Mouse (Mus musculus) CH12.LX (cell line): ENCODE data around the gene Pttg1ip. TPM values are rescaled to one million over a fixed set of nuclear protein-coding genes. Genes with fewer than 3 reads are reported as not detected.
A peak's percentile ranks its signal among the peaks of the same experiment; 100 is the strongest.

Source experiments
- DNase-seq: peaks from one replicate; pipeline ENCODE4 v3.0.0-alpha.2; 2013; ENCODE audit errors: extremely low read depth
- H3K27ac ChIP-seq: 2 replicates; pipeline ENCODE4 v1.5.1; 2012; ENCODE audit warnings: low read depth, mild to moderate bottlenecking, control low read depth, moderate library complexity; ENCODE audit not compliant: insufficient read depth
- H3K27me3 ChIP-seq: replicated peaks from 2 replicates; pipeline ENCODE3; 2012; ENCODE audit warnings: inconsistent platforms
- H3K36me3 ChIP-seq, 2 experiments: replicated peaks in 1 of 2; 2 replicates each; pipeline versions ENCODE3 to v1.6.1; 2012; ENCODE audit warnings: inconsistent platforms in 1 of 2, low read length in 1 of 2, mild to moderate bottlenecking in 1 of 2, mixed read lengths in 1 of 2, moderate library complexity in 1 of 2; ENCODE audit not compliant: control insufficient read depth in 1 of 2, insufficient read depth in 1 of 2
- H3K4me1 ChIP-seq, 2 experiments: 2 replicates each; pipeline ENCODE4 v1.6.1; 2012; ENCODE audit warnings: inconsistent platforms in 1 of 2, moderate library complexity in 1 of 2; ENCODE audit not compliant: insufficient read depth in 2 of 2, control insufficient read depth in 1 of 2
- H3K4me2 ChIP-seq: 2 replicates; pipeline ENCODE4 v1.6.1; 2012; ENCODE audit warnings: low read depth, mild to moderate bottlenecking, control low read depth; ENCODE audit not compliant: poor library complexity, insufficient read depth, severe bottlenecking
- H3K4me3 ChIP-seq, 3 experiments: fragments of 150-350 bp in 1 of 3; sonication (generic) in 1 of 3; replicated peaks in 1 of 3; 2 replicates each; pipeline versions ENCODE3 to v1.5.1; 2011 to 2012; ENCODE audit warnings: low read depth in 2 of 3, low read length in 2 of 3, mild to moderate bottlenecking in 2 of 3, moderate library complexity in 2 of 3, control low read depth in 1 of 3, improper control_type of control experiment in 1 of 3, inconsistent platforms in 1 of 3, mixed read lengths in 1 of 3; ENCODE audit not compliant: poor library complexity in 1 of 3
- H3K79me2 ChIP-seq: replicated peaks from 2 replicates; pipeline ENCODE4 v1.6.1; 2012; ENCODE audit warnings: mild to moderate bottlenecking, moderate library complexity; ENCODE audit not compliant: control insufficient read depth, poor library complexity, insufficient read depth, severe bottlenecking; ENCODE audit errors: extremely low read depth
- H3K9ac ChIP-seq: 2 replicates; pipeline ENCODE4 v1.6.1; 2012; ENCODE audit warnings: low read depth, mild to moderate bottlenecking, control low read depth, moderate library complexity; ENCODE audit not compliant: insufficient read depth
- H3K9me3 ChIP-seq: replicated peaks from 2 replicates; pipeline ENCODE3; 2012; ENCODE audit warnings: low read length, inconsistent platforms, mixed read lengths
- BHLHE40 ChIP-seq: IDR thresholded peaks from 2 replicates; pipeline ENCODE4 v1.6.1; 2011; ENCODE audit warnings: mild to moderate bottlenecking, low read depth, low read length, improper control_type of control experiment
- CHD1 ChIP-seq: IDR thresholded peaks from 2 replicates; pipeline ENCODE4 v1.6.1; 2012; ENCODE audit warnings: low read depth, low read length, improper control_type of control experiment, inconsistent platforms
- CTCF ChIP-seq, 2 experiments: IDR thresholded peaks in 1 of 2; conservative IDR thresholded peaks in 1 of 2; 2 replicates each; pipeline ENCODE4 v1.5.1; 2011 to 2012; ENCODE audit warnings: low read depth in 2 of 2, low read length in 2 of 2, improper control_type of control experiment in 1 of 2, inconsistent platforms in 1 of 2, mild to moderate bottlenecking in 1 of 2, moderate library complexity in 1 of 2
- ELF1 ChIP-seq: IDR thresholded peaks from 2 replicates; pipeline ENCODE4 v1.6.1; 2014; ENCODE audit warnings: low read depth, mild to moderate bottlenecking, inconsistent platforms, low read length, improper control_type of control experiment
- EP300 ChIP-seq: IDR thresholded peaks from 2 replicates; pipeline ENCODE4 v1.6.1; 2011; ENCODE audit warnings: low read length, improper control_type of control experiment
- ETS1 ChIP-seq: conservative IDR thresholded peaks from 2 replicates; pipeline ENCODE4 v1.6.1; 2012; ENCODE audit warnings: low read depth, mild to moderate bottlenecking, inconsistent platforms, low read length, improper control_type of control experiment, moderate library complexity
- HCFC1 ChIP-seq: IDR thresholded peaks from 2 replicates; pipeline ENCODE4 v1.6.1; 2012; ENCODE audit warnings: low read depth, mild to moderate bottlenecking, inconsistent platforms, low read length, improper control_type of control experiment
- IRF4 ChIP-seq: IDR thresholded peaks from 2 replicates; pipeline ENCODE4 v1.6.1; 2014; ENCODE audit warnings: low read depth, mild to moderate bottlenecking, inconsistent platforms, low read length, improper control_type of control experiment
- JUN ChIP-seq: IDR thresholded peaks from 2 replicates; pipeline ENCODE4 v1.6.1; 2011; ENCODE audit warnings: low read depth, mild to moderate bottlenecking, low read length, improper control_type of control experiment, moderate library complexity; ENCODE audit not compliant: insufficient read depth
- JUND ChIP-seq: conservative IDR thresholded peaks from 2 replicates; pipeline ENCODE4 v1.6.1; 2011; ENCODE audit warnings: low read depth, low read length, improper control_type of control experiment
- KAT2A ChIP-seq: IDR thresholded peaks from 2 replicates; pipeline ENCODE4 v1.6.1; 2012; ENCODE audit warnings: low read length, improper control_type of control experiment, inconsistent platforms; ENCODE audit not compliant: insufficient replicate concordance
- MAFK ChIP-seq: IDR thresholded peaks from 2 replicates; pipeline ENCODE4 v1.6.1; 2011; ENCODE audit warnings: low read length, improper control_type of control experiment; ENCODE audit not compliant: insufficient replicate concordance
- MAX ChIP-seq: IDR thresholded peaks from 2 replicates; pipeline ENCODE4 v1.6.1; 2011; ENCODE audit warnings: low read length, improper control_type of control experiment
- MEF2A ChIP-seq: IDR thresholded peaks from 2 replicates; pipeline ENCODE4 v1.6.1; 2014; ENCODE audit warnings: low read depth, mild to moderate bottlenecking, inconsistent platforms, low read length, improper control_type of control experiment, borderline replicate concordance
- MXI1 ChIP-seq: IDR thresholded peaks from 2 replicates; pipeline ENCODE4 v1.6.1; 2011; ENCODE audit warnings: mild to moderate bottlenecking, low read depth, low read length, improper control_type of control experiment
- MYC ChIP-seq: IDR thresholded peaks from 2 replicates; pipeline ENCODE4 v1.6.1; 2011; ENCODE audit warnings: low read depth, mild to moderate bottlenecking, improper control_type of control experiment, low read length
- NELFE ChIP-seq: IDR thresholded peaks from 2 replicates; pipeline ENCODE4 v1.6.1; 2011; ENCODE audit warnings: low read depth, low read length, improper control_type of control experiment
- NRF1 ChIP-seq: IDR thresholded peaks from 2 replicates; pipeline ENCODE4 v1.6.1; 2014; ENCODE audit warnings: low read depth, mild to moderate bottlenecking, inconsistent platforms, low read length, improper control_type of control experiment, moderate library complexity
- PAX5 ChIP-seq: IDR thresholded peaks from 2 replicates; pipeline ENCODE4 v1.6.1; 2012; ENCODE audit warnings: low read length, inconsistent platforms, mixed read lengths
- POLR2A ChIP-seq: IDR thresholded peaks from 2 replicates; pipeline ENCODE4 v1.6.1; 2011; ENCODE audit warnings: low read depth, mild to moderate bottlenecking, improper control_type of control experiment, low read length
- POLR2AphosphoS2 ChIP-seq: IDR thresholded peaks from 2 replicates; pipeline ENCODE4 v1.6.1; 2011; ENCODE audit warnings: low read depth, low read length, improper control_type of control experiment
- RAD21 ChIP-seq: IDR thresholded peaks from 2 replicates; pipeline ENCODE4 v1.6.1; 2011; ENCODE audit warnings: low read depth, mild to moderate bottlenecking, low read length, improper control_type of control experiment, moderate library complexity
- RCOR1 ChIP-seq: conservative IDR thresholded peaks from 2 replicates; pipeline ENCODE4 v1.6.1; 2012; ENCODE audit warnings: low read depth, mild to moderate bottlenecking, inconsistent platforms, low read length, improper control_type of control experiment
- SIN3A ChIP-seq: IDR thresholded peaks from 2 replicates; pipeline ENCODE4 v1.6.1; 2012; ENCODE audit warnings: low read length, improper control_type of control experiment, inconsistent platforms
- SMC3 ChIP-seq: IDR thresholded peaks from 2 replicates; pipeline ENCODE4 v1.6.1; 2011; ENCODE audit warnings: low read depth, low read length, improper control_type of control experiment
- TCF12 ChIP-seq: IDR thresholded peaks from 2 replicates; pipeline ENCODE4 v1.6.1; 2014; ENCODE audit warnings: low read depth, mild to moderate bottlenecking, inconsistent platforms, low read length, improper control_type of control experiment
- UBTF ChIP-seq: IDR thresholded peaks from 2 replicates; pipeline ENCODE4 v1.6.1; 2012; ENCODE audit warnings: low read depth, mild to moderate bottlenecking, inconsistent platforms, low read length, improper control_type of control experiment, moderate library complexity
- USF1 ChIP-seq: IDR thresholded peaks from 2 replicates; pipeline ENCODE4 v1.6.1; 2014; ENCODE audit warnings: low read depth, mild to moderate bottlenecking, inconsistent platforms, low read length, improper control_type of control experiment
- USF2 ChIP-seq: conservative IDR thresholded peaks from 2 replicates; pipeline ENCODE4 v1.6.1; 2011; ENCODE audit warnings: low read depth, low read length, improper control_type of control experiment
- ZC3H11A ChIP-seq: IDR thresholded peaks from 2 replicates; pipeline ENCODE4 v1.6.1; 2012; ENCODE audit warnings: low read depth, mild to moderate bottlenecking, inconsistent platforms, low read length, improper control_type of control experiment
- ZKSCAN1 ChIP-seq: IDR thresholded peaks from 2 replicates; pipeline ENCODE4 v1.6.1; 2012; ENCODE audit warnings: low read depth, inconsistent platforms, low read length, improper control_type of control experiment, borderline replicate concordance
- ZMIZ1 ChIP-seq: IDR thresholded peaks from 2 replicates; pipeline ENCODE4 v1.6.1; 2012; ENCODE audit warnings: low read depth, mild to moderate bottlenecking, inconsistent platforms, low read length, improper control_type of control experiment
- ZNF384 ChIP-seq: IDR thresholded peaks from 2 replicates; pipeline ENCODE4 v1.6.1; 2012; ENCODE audit warnings: low read depth, low read length, improper control_type of control experiment, inconsistent platforms
- dilution Hi-C: fragments of 300-500 bp; cut with MboI; formaldehyde crosslinking; loops from 2 replicates; pipeline ENCODE4 v1.14.3; 2020; ENCODE audit warnings: low sequenced_read_pairs; ENCODE audit not compliant: extremely low pct_unique_long_range_greater_than_20kb, extremely low pct_ligation_motif_present
- in situ Hi-C: fragments of 300-500 bp; cut with MboI; formaldehyde crosslinking; loops from 3 replicates; pipeline ENCODE4 v1.14.3; 2019; ENCODE audit warnings: low sequenced_read_pairs, low pct_ligation_motif_present, low pct_unique_long_range_greater_than_20kb, mixed read lengths
- polyA plus RNA-seq: library from polyadenylated mRNA; unstranded; fragments of >175 nt; gene quantifications from 2 replicates; pipeline ENCODE4 v1.2.1, GENCODE M21; 2012; ENCODE audit warnings: low read depth; ENCODE audit not compliant: insufficient read length
- total RNA-seq, 2 experiments: library from RNA; depleted of rRNA; stranded (reverse); fragments of 300-350 nt in 1 of 2; fragments of >200 nt in 1 of 2; gene quantifications; 2 replicates each; pipeline ENCODE4 v1.2.3; 2012 to 2014

Pttg1ip gene
- total and polyA plus RNA-seq, 3 experiments: 18.9 to 25.3 (median 20.7) TPM

GRCm38 (mm10) chr10:77605908-77606826, 24.6 kb downstream of the Pttg1ip start, which contains the start of the genes Sumo3 and Gm49325 (continued):
- TF ChIP-seq USF1: peak; percentile 91
- peak; percentile 78 for TF ChIP-seq MAX
- TF ChIP-seq EP300: no peak; the same call in 1 of the 2 replicates
- 0 out of 2 replicates have a peak, but pooled peaks have one; percentile 52 for TF ChIP-seq RCOR1
- TF ChIP-seq ZNF384: no peak
- 0 out of 2 replicates have a peak, but pooled peaks have one; percentile 37 for TF ChIP-seq KAT2A
- peak; percentile 92 for TF ChIP-seq NELFE
- TF ChIP-seq MAFK: no peak
- no peak; the same call in 1 of the 2 replicates for TF ChIP-seq MEF2A
- TF ChIP-seq JUN: no peak
- no peak; the same call in 1 of the 2 replicates for TF ChIP-seq CHD1
- peak; percentile 94 for TF ChIP-seq ZMIZ1
- TF ChIP-seq BHLHE40: peak; percentile 97
- TF ChIP-seq NRF1: peak; percentile 59

DNA sequence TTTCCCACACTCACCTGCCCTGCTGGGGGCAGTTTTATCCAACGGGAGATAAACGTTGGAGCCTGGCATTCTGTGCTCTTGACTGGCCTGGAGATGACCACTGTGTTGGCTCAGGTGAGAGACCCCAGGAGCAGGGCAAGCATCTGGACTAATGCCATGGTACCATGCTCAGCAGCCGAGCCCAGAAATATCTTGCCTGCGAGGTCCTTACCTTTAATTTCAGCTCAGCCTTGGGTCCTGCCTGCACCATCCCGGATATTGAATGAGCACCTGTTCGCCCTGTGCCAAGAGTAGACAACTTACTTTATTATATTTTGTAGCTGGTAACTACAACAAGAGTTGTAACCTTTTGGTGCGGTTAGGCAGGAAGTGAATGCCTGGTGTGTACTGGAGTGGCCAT, 25.3 kb downstream of the Pttg1ip start:
- Histone ChIP-seq H3K36me3 (peaks cover 16 to 40% of the 10 kb centered on the region in 2 experiments), H3K4me2 (peak overlapping the region; percentile 74), H3K27ac (peak overlapping the region; percentile 52), H3K4me1 (peaks cover 5 to 14% of the 10 kb centered on the region in 2 experiments), H3K9ac (peak overlapping the region; percentile 77), H3K79me2 (peaks cover 13% of the 10 kb centered on the region), H3K4me3 (peak overlapping the region; percentile 77 to 97 (median 82)), H3K27me3 (no peaks in the 10 kb centered on the region), H3K9me3 (peaks cover 7% of the 10 kb centered on the region)
- in situ Hi-C loops (no loop called here), dilution Hi-C loops (no loop called here)
- DNase-seq: peak; percentile 24
- TF ChIP-seq POLR2AphosphoS2 (no peak; the same call in 1 of the 2 replicates), SIN3A (peak; percentile 68; the same call in 1 of the 2 replicates), ETS1 (no peak), EP300 (0 out of 2 replicates have a peak, but pooled peaks have one; percentile 34), CHD1 (0 out of 2 replicates have a peak, but pooled peaks have one; percentile 77), IRF4 (no peak), UBTF (no peak), MAX (0 out of 2 replicates have a peak, but pooled peaks have one; percentile 25), ZC3H11A (no peak), ZMIZ1 (no peak; the same call in 1 of the 2 replicates), PAX5 (no peak), POLR2A (no peak), ZNF384 (no peak), NELFE (no peak), MXI1 (no peak; the same call in 1 of the 2 replicates), KAT2A (no peak), NRF1 (no peak), CTCF (conservative IDR thresholded peaks at IDR 0.05 in 1 of 2, IDR thresholded peaks at IDR 0.05 in 1 of 2; ENCODE audit: low read depth in 2 of 2, low read length in 2 of 2) (no peak), MYC (peak; percentile 57; the same call in 1 of the 2 replicates), USF2 (no peak), MAFK (no peak), JUND (no peak), RCOR1 (no peak), SMC3 (no peak), RAD21 (no peak), TCF12 (no peak), ELF1 (no peak), HCFC1 (0 out of 2 replicates have a peak, but pooled peaks have one; percentile 1), ZKSCAN1 (no peak)
